Mouse (Mus musculus) small intestine, adult 2 months (tissue): Measurements from ENCODE around the gene Mfn1.

Source experiments
- CTCF ChIP-seq: fragments of 200-500 bp; IDR thresholded peaks from 2 replicates; pipeline ENCODE4 v1.5.1; 2012; ENCODE audit warnings: low read depth, mild to moderate bottlenecking, control low read depth, inconsistent platforms, low read length, moderate library complexity, mixed read lengths; ENCODE audit not compliant: insufficient replicate concordance, insufficient read length; ENCODE audit errors: extremely low read depth
- POLR2A ChIP-seq: fragments of 200-500 bp; IDR thresholded peaks from 2 replicates; pipeline ENCODE4 v1.6.1; 2012; ENCODE audit warnings: low read depth, mild to moderate bottlenecking, control low read depth, inconsistent platforms, low read length, moderate library complexity

DNA sequence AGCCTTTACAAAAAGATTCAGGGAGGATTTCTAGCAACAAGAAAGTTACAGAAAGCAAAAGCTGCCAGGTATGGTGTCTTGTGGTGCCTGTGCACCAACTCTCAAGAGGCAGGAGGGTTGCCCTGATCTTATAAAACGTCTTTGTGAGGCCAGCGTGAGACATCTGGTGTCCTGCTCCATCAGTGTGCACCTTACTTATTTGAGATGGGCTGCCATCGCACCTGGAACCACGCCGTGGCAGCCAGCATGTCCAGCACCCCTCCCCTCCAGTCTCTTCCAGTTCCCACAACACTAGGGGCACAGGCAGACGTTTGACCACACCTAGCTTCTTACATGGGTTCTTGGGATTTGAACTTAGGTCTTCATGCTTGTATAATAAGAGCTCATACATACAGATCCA, 41.1 kb upstream of the Mfn1 start:
- no peak for TF ChIP-seq CTCF
- TF ChIP-seq POLR2A, result no peak
